Mouse (Mus musculus): ENCODE results near the gene Abhd15.

Abhd15 gene

GRCm38 (mm10) chr11:77493512-77494343 lies 21.2 kb upstream of the Abhd15 start, which contains the start of gene Git1:
TSS of gene Git1 (plus strand) at chr11:77493562.
- DNase-seq (ENCODE audit: low read depth, low spot score): no peak

- no peak for DNase-seq (ENCODE audit: low read depth, low spot score)
Measured at GRCm38 (mm10) chr11:77494344-77494676, 20.6 kb upstream of the Abhd15 start.

GRCm38 (mm10) chr11:77494782-77495181 lies 20.1 kb upstream of the Abhd15 start:
- DNase-seq (ENCODE audit: low read depth, low spot score): no peak

GRCm38 (mm10) chr11:77495507-77495906 lies 19.4 kb upstream of the Abhd15 start:
- DNase-seq (ENCODE audit: low read depth, low spot score): no peak

- peak; percentile 94 for DNase-seq (ENCODE audit: low read depth, low spot score)
Measured at GRCm38 (mm10) chr11:77497341-77497756, 17.6 kb upstream of the Abhd15 start.

GRCm38 (mm10) chr11:77497851-77498250 lies 17.1 kb upstream of the Abhd15 start:
- no peak for DNase-seq (ENCODE audit: low read depth, low spot score)

GRCm38 (mm10) chr11:77498261-77499139 lies 16.4 kb upstream of the Abhd15 start:
- no peak for DNase-seq (ENCODE audit: low read depth, low spot score)

GRCm38 (mm10) chr11:77499354-77499753 lies 15.6 kb upstream of the Abhd15 start:
- DNase-seq (ENCODE audit: low read depth, low spot score): no peak

GRCm38 (mm10) chr11:77500361-77501325 lies 14.3 kb upstream of the Abhd15 start:
- no peak for DNase-seq (ENCODE audit: low read depth, low spot score)

- no peak for DNase-seq (ENCODE audit: low read depth, low spot score)
Measured at GRCm38 (mm10) chr11:77501392-77501791, 13.5 kb upstream of the Abhd15 start.

GRCm38 (mm10) chr11:77501971-77502370 lies 12.9 kb upstream of the Abhd15 start:
- no peak for DNase-seq (ENCODE audit: low read depth, low spot score)

GRCm38 (mm10) chr11:77502481-77502880 lies 12.4 kb upstream of the Abhd15 start:
- no peak for DNase-seq (ENCODE audit: low read depth, low spot score)

GRCm38 (mm10) chr11:77503511-77503910 lies 11.4 kb upstream of the Abhd15 start:
- DNase-seq (ENCODE audit: low read depth, low spot score): no peak

GRCm38 (mm10) chr11:77504377-77504776 lies 10.5 kb upstream of the Abhd15 start:
- DNase-seq (ENCODE audit: low read depth, low spot score): no peak

GRCm38 (mm10) chr11:77505291-77505980 lies 9.5 kb upstream of the Abhd15 start:
- DNase-seq (ENCODE audit: low read depth, low spot score): no peak

GRCm38 (mm10) chr11:77506273-77506672 lies 8.6 kb upstream of the Abhd15 start:
- DNase-seq (ENCODE audit: low read depth, low spot score): no peak

- DNase-seq (ENCODE audit: low read depth, low spot score): no peak
Measured at GRCm38 (mm10) chr11:77506941-77507340, 8.0 kb upstream of the Abhd15 start.

GRCm38 (mm10) chr11:77507426-77507825 lies 7.5 kb upstream of the Abhd15 start:
- DNase-seq (ENCODE audit: low read depth, low spot score): no peak

- DNase-seq (ENCODE audit: low read depth, low spot score): no peak
Measured at GRCm38 (mm10) chr11:77508068-77509021, 6.6 kb upstream of the Abhd15 start.

GRCm38 (mm10) chr11:77511336-77511735 lies 3.6 kb upstream of the Abhd15 start:
- no peak for DNase-seq (ENCODE audit: low read depth, low spot score)

Data from WW6 (cell line).